Mouse (Mus musculus) bone marrow, adult 2 months (tissue): ENCODE data around the gene Gm10447. TPM values are rescaled to one million over a fixed set of nuclear protein-coding genes. Genes with fewer than 3 reads are reported as not detected.
A peak's percentile ranks its signal among the peaks of the same experiment; 100 is the strongest.

Experiments used
- H3K27ac ChIP-seq: fragments of 200-500 bp; 2 replicates; pipeline ENCODE4 v1.5.1; 2012; ENCODE audit warnings: low read depth, mild to moderate bottlenecking, control low read depth, inconsistent platforms, low read length; ENCODE audit not compliant: control insufficient read depth, poor library complexity, insufficient read depth
- H3K4me1 ChIP-seq: fragments of 200-500 bp; 2 replicates; pipeline ENCODE4 v1.6.1; 2011; ENCODE audit warnings: low read length; ENCODE audit not compliant: control insufficient read depth, insufficient read depth
- H3K4me3 ChIP-seq: fragments of 200-500 bp; replicated peaks from 2 replicates; pipeline ENCODE3; 2011; ENCODE audit warnings: mild to moderate bottlenecking, low read depth, low read length, control low read depth; ENCODE audit not compliant: control insufficient read depth
- CTCF ChIP-seq: fragments of 200-500 bp; IDR thresholded peaks from 2 replicates; pipeline ENCODE4 v1.5.1; 2011; ENCODE audit warnings: low read length, control low read depth; ENCODE audit not compliant: control insufficient read depth, insufficient read depth
- POLR2A ChIP-seq: fragments of 200-500 bp; IDR thresholded peaks from 2 replicates; pipeline ENCODE4 v1.6.1; 2011; ENCODE audit warnings: low read depth, mild to moderate bottlenecking, control low read depth, low read length, borderline replicate concordance; ENCODE audit not compliant: control insufficient read depth
- WGBS: fragments of 180-500 bp; shearing (Covaris S2); methylation state at CpG from one replicate; pipeline ENCODE4 v1.1.7; 2018; 5-methylcytosine and 5-hydroxymethylcytosine counted together
- polyA plus RNA-seq: library from polyadenylated mRNA; stranded (reverse); fragments of >200 nt; gene quantifications from 2 replicates; pipeline ENCODE4 v1.2.4, GENCODE M21; 2011; ENCODE audit warnings: low replicate concordance; ENCODE audit not compliant: missing spikeins, insufficient read depth, insufficient read length

Gene Gm10447
- polyA plus RNA-seq, 1 experiment, result not detected

DNA sequence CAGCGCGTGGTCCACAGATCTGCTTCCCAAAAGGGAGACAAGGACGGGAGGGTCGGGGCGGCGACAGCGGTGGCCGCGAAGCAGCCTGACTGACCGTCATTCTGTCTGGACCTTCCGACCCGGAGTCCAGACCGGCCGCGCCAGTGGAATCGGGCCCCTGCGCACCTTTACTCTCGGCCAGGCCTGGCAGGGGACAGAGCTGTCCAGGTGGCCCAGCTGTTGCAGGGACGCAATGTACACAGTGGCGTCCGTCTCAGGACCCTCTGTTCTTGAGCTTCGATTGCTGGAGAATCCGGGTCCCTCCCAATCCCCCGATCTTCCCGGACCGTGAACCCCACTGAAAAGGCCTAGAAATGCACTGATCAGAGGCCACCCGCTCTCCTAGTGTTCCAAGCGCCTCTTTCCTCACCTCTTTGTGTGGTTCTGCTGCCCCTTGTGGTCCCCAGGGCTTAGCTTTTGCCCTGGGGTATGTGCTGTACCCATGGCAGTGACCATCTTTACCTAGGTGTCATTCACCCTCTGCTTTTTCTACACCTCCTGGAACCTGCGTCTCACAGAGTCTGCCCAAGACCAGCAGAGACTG, 553 bp upstream of the Gm10447 start:
- 23% methylated on average over 29 of the region's 29 CpGs for WGBS
- no peaks in the 10 kb centered on the region for H3K4me1 ChIP-seq
- peak overlapping the region; percentile 44 for H3K4me3 ChIP-seq
- H3K27ac ChIP-seq, result no peak overlapping the region
- TF ChIP-seq POLR2A (no peak), CTCF (no peak)

DNA sequence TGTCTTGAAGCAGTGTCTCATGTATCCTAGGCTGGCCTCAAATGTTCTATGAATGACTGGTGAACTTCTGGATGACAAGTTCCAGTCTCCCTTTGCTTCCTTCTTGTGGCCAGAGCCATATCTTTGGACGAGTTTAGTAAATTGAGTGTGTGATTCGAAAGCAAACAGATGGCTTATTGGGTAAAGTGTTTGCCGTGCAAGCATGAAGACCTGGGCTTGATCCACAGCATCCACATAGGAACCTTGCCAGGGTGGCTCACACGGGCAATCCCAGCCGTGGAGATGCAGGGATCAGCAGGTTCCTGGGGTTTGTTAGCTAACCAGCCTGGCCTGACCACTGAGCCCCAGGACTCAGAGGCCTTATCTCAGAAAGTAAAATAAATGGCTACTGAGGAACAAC, 3.9 kb downstream of the Gm10447 start:
- no peak for TF ChIP-seq CTCF
- no peak for TF ChIP-seq POLR2A
- Histone ChIP-seq H3K4me1 (no peaks in the 10 kb centered on the region), H3K4me3 (no peak overlapping the region), H3K27ac (no peak overlapping the region)
- WGBS, result 72% methylated on average over 5 of the region's 5 CpGs

DNA sequence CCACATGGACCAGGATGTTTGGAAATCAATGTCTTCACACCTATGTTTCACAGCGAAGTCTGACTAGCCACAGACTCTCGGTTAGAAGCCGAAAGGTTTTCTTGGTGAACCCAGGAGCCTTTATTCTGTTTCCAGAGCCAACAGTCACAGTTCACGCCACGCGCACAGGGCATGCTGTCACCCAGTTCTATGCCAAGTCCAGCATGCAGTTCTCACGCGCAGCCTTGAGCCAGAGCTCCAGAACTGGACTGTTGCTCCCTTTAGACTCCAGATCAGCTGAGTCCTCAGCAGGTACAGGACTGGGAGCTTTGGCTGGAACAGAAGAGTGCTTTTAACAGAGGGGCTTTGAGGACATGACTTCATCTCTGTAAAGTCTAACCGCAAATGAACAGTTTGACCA, 4.5 kb downstream of the Gm10447 start:
- WGBS, result 90% methylated on average over 9 of the region's 9 CpGs
- H3K27ac ChIP-seq, result no peak overlapping the region
- TF ChIP-seq CTCF (no peak), POLR2A (no peak)
- H3K4me3 ChIP-seq, result no peak overlapping the region
- no peaks in the 10 kb centered on the region for H3K4me1 ChIP-seq

DNA sequence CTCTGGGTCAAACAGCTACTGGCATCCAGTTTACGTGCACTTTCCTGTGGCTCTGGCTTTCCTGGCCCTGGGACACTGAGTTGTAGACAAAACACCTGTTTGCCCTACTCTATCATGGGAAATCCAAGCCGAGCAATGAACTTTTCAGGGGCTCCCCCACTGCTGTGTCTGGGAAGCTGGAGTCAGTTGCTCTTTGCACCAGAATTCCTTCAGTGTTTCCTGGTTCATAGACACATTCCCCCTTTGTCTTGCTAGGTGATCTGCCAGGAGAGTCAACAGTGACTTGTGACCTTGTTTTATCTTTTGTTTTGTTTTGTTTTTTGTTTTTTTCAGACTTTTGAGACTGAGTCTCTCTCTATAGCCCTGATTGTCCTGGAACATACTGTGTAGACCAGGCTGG, 5.5 kb downstream of the Gm10447 start:
- no peak overlapping the region for H3K4me3 ChIP-seq
- H3K27ac ChIP-seq, result no peak overlapping the region
- H3K4me1 ChIP-seq, result no peaks in the 10 kb centered on the region
- TF ChIP-seq POLR2A, result no peak
- no peak for TF ChIP-seq CTCF
- WGBS, result 68% methylated on average over 2 of the region's 2 CpGs

DNA sequence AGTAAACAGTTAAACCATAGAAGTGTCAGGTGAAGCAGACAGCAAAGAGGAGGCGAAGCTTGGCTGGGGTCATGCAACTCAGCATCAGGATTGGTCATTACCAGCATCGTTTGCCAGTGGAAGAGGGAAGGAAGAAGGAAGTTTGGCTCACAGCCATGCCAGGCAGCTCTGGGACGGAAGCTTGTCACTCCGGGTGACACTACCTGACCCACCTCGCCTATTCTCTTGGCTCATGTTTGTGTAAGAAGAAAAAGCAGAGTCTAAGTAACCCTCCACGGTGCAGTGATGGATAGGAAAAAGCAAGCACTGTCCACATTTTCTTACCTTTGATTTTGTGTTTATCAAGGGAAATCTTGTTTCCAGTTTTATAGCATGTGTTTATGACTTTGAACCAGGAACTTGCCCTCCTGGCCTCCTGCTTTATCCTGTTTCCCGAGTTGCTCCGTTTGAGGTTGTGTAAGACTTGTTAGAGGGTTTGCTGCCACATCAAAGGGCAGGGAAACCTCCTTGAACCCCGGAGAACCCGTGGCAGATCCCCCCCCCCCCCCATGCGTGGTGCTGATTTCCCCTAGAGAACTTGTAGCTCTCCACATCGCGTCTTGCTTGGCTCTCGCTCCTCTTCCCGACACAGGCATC, 6.7 kb downstream of the Gm10447 start:
- Histone ChIP-seq H3K27ac (no peak overlapping the region), H3K4me3 (no peak overlapping the region), H3K4me1 (no peaks in the 10 kb centered on the region)
- TF ChIP-seq POLR2A, result no peak
- no peak for TF ChIP-seq CTCF
- WGBS, result 7% methylated on average over 15 of the region's 15 CpGs

DNA sequence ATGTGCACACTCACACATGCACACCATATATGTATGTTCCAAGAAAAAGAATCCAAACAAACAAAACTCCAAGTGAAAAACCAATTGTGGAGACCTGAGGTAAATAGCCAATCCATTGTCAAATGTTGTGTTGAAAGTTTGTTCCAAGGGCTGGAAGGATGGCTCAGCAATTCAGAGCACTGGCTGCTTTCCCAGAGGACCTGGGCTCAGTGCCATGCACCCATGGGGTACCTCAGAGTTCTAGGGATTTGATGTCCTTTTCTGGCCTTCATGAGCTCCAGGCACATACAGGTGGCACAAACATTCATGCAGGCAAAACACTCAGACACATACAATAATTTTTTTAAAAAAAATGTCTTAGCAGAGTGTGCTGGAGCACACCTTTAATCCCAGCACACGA, 8.4 kb downstream of the Gm10447 start:
- TF ChIP-seq POLR2A, result no peak
- no peak for TF ChIP-seq CTCF
- Histone ChIP-seq H3K4me3 (no peak overlapping the region), H3K27ac (no peak overlapping the region), H3K4me1 (no peaks in the 10 kb centered on the region; the same call in 1 of the 2 replicates)
- 85% methylated on average over 1 of the region's 1 CpGs for WGBS

DNA sequence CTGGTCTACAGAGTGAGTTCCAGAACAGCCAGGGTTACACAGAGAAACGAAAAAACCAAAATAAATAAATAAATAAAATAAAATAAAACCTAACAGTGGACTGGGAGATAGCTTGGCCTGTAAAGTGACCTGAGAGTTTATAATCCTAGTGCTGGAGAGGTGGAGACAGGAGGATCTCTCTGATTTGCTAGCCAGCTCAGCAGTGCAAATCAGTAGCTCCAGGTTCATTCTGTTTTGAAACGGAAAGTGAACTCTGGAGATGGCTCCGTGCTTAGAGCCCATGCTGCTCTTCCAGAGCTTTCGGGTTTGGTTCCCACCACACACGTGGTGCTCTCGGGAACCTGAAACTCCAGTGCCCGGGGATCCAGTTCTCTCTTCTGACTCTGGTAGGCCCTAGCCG, 8.9 kb downstream of the Gm10447 start:
- Histone ChIP-seq H3K4me3 (no peak overlapping the region), H3K27ac (no peak overlapping the region), H3K4me1 (no peaks in the 10 kb centered on the region; the same call in 1 of the 2 replicates)
- 86% methylated on average over 8 of the region's 8 CpGs for WGBS
- TF ChIP-seq POLR2A, result no peak
- TF ChIP-seq CTCF, result no peak

DNA sequence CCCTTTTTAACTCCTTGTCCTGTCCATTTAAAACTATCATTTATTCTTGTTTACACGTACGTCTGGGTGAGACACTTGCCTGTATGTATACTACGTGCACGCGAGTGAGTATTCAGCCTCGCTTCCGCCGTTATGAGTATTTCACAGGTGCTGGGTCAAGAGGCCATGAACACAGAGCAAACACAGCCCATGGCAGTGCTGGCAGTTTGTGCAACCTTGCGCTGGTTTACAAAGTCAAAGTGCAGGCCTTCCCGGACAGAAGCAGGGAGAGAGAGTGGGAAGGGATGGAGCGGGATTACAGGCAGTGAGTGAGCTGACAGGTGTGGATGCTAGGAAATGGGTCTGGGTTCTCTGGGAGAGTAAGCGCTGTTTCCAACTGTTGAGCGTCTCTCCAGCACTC, 10.7 kb downstream of the Gm10447 start:
- H3K4me1 ChIP-seq, result no peaks in the 10 kb centered on the region; the same call in 1 of the 2 replicates
- WGBS, result 88% methylated on average over 13 of the region's 13 CpGs
- no peak overlapping the region for H3K27ac ChIP-seq
- H3K4me3 ChIP-seq, result no peak overlapping the region
- TF ChIP-seq CTCF (no peak), POLR2A (no peak)
